Mouse (Mus musculus) neural tube, embryonic 11.5 days (tissue): ENCODE measurements around the gene Map3k11. TPM values are rescaled to one million over a fixed set of nuclear protein-coding genes. Genes with fewer than 3 reads are reported as not detected.
A peak's percentile ranks its signal among the peaks of the same experiment; 100 is the strongest.

Experiments
- ATAC-seq: fragments of 200-750 bp; cut with Nextera tagmentation; 2 replicates; pipeline ENCODE4 v1.8.0; 2017; ENCODE audit warnings: moderate number of reproducible peaks, mild to moderate bottlenecking, moderate TSS enrichment, moderate library complexity; ENCODE audit not compliant: insufficient read depth, low FRiP score, low TSS enrichment
- DNase-seq: peaks from one replicate; pipeline ENCODE4 v3.0.0-alpha.2; 2015; ENCODE audit warnings: low spot score
- H3K27ac ChIP-seq: fragments of 300-500 bp; sonication (generic); 2 replicates; pipeline ENCODE4 v1.5.1; 2014; ENCODE audit warnings: low read depth, mild to moderate bottlenecking, low read length
- H3K27me3 ChIP-seq: fragments of 300-500 bp; sonication (generic); 2 replicates; pipeline ENCODE4 v1.6.1; 2014; ENCODE audit warnings: mild to moderate bottlenecking, low read length, mixed read lengths; ENCODE audit not compliant: control insufficient read depth, insufficient read depth
- H3K36me3 ChIP-seq: fragments of 300-500 bp; sonication (generic); 2 replicates; pipeline ENCODE4 v1.6.1; 2014; ENCODE audit warnings: mild to moderate bottlenecking, low read length, moderate library complexity, mixed read lengths; ENCODE audit not compliant: control insufficient read depth, insufficient read depth
- H3K4me1 ChIP-seq: fragments of 300-500 bp; sonication (generic); 2 replicates; pipeline ENCODE4 v1.6.1; 2014; ENCODE audit warnings: low read length, mixed read lengths; ENCODE audit not compliant: control insufficient read depth, insufficient read depth
- H3K4me2 ChIP-seq: fragments of 300-500 bp; sonication (generic); 2 replicates; pipeline ENCODE4 v1.6.1; 2014; ENCODE audit warnings: low read depth, mild to moderate bottlenecking, moderate library complexity
- H3K4me3 ChIP-seq: fragments of 300-500 bp; sonication (generic); 2 replicates; pipeline ENCODE4 v1.5.1; 2014; ENCODE audit warnings: low read depth, low read length
- H3K9ac ChIP-seq: fragments of 300-500 bp; sonication (generic); 2 replicates; pipeline ENCODE4 v1.6.1; 2014; ENCODE audit warnings: mild to moderate bottlenecking, low read length
- H3K9me3 ChIP-seq: fragments of 300-500 bp; sonication (generic); 2 replicates; pipeline ENCODE4 v1.6.1; 2016; ENCODE audit warnings: low read length; ENCODE audit not compliant: control insufficient read depth
- WGBS: fragments of 180-500 bp; shearing (Covaris S2); extraction: QIAGEN DNeasy Blood & Tissue Kit; methylation state at CpG from one replicate; pipeline ENCODE4 v1.1.7; 2014; 5-methylcytosine and 5-hydroxymethylcytosine counted together
- polyA plus RNA-seq: library from polyadenylated mRNA; unstranded; fragments of >200 nt; fragmentation: Nextera tagmentation; extraction: Ambion mirVana; gene quantifications from 2 replicates; pipeline ENCODE4 v1.2.1, GENCODE M21; 2014

The Map3k11 gene
- polyA plus RNA-seq, 1 experiment from 2014 or later, result 22.0 TPM

DNA sequence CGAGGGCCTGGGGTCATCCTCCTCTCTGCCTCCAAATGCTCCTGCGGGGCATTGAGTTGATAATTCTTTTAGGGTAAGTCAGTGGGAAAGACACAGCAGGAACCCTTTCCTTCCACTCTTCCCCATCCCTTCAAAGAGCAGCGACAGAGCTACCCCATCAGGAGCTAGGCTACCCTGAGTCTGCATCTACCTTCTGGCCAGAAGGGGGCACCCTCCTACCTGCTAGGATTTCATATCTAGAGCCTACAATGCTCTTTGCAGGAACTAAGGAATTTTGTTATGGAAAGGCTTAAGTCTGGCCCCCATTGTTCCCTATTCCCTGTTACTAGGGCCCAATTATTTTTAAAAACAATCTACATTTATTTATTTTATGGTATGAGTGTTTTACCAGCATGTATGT lies 22.7 kb downstream of the Map3k11 start:
- WGBS, result 9% methylated on average over 3 of the region's 3 CpGs
- H3K9me3 ChIP-seq, result no peaks in the 10 kb centered on the region
- no peak for ATAC-seq
- peak; percentile 74 for DNase-seq
- no peak overlapping the region for H3K4me3 ChIP-seq
- no peak overlapping the region for H3K27ac ChIP-seq
- H3K27me3 ChIP-seq, result no peaks in the 10 kb centered on the region
- H3K4me2 ChIP-seq, result no peak overlapping the region
- no peaks in the 10 kb centered on the region for H3K4me1 ChIP-seq
- peaks cover 11% of the 10 kb centered on the region for H3K36me3 ChIP-seq
- H3K9ac ChIP-seq, result no peak overlapping the region

DNA sequence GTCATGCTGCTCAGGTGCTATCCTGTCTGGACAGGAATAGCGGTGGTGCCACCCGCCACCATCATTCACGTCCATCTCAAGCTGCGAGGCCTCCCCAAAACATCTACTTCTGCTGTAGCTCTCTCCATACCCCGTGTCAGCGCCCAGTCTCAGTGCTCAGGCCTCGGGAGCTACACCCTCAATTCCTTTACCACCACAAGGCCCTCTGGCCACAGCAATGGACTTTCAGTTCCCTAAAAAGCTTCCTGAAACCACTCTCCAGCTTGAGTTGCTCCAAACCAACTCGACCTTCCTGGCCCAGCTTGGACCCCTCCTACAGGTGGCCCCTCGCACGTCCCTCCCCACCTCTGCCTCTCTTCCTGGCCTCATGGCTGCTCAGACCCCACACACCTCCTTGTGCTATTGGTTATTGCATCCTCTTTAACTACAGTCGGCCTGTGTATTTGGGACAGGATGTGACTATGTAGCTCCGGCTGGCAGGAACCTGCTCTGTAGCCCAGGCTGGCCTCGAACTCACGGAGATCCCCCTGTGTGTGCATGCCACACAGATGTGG lies 23.4 kb downstream of the Map3k11 start:
- peaks cover 3% of the 10 kb centered on the region; the same call in 1 of the 2 replicates for H3K4me1 ChIP-seq
- H3K4me2 ChIP-seq, result no peak overlapping the region
- WGBS, result 89% methylated on average over 14 of the region's 14 CpGs
- no peak overlapping the region for H3K4me3 ChIP-seq
- no peak for ATAC-seq
- H3K27me3 ChIP-seq, result no peaks in the 10 kb centered on the region
- H3K9me3 ChIP-seq, result no peaks in the 10 kb centered on the region
- no peak overlapping the region for H3K27ac ChIP-seq
- peaks cover 11% of the 10 kb centered on the region for H3K36me3 ChIP-seq
- H3K9ac ChIP-seq, result no peak overlapping the region
- no peak for DNase-seq

DNA sequence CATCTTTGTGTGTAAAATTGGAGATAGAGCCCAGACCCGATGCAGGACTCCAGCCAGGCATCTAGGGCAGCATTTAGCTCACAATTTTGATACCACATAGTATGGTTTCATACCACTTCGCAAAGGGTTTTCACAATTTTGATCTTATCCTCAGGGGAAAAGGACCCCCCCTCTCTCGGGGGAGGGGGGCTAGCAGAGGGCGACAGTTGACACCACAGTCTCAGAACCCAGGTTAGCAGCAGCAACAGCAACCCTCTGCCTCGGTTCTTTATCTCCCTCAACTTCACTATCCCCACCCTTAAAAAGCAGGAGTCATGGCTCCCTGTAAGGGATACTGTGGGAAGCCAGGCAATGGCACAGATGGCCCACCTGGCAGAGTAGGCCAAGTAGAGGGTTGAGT lies 24.7 kb downstream of the Map3k11 start:
- no peak overlapping the region for H3K27ac ChIP-seq
- DNase-seq, result no peak
- peaks cover 8% of the 10 kb centered on the region for H3K36me3 ChIP-seq
- no peak overlapping the region for H3K4me3 ChIP-seq
- H3K4me1 ChIP-seq, result peaks cover 3% of the 10 kb centered on the region; the same call in 1 of the 2 replicates
- no peaks in the 10 kb centered on the region for H3K9me3 ChIP-seq
- H3K27me3 ChIP-seq, result no peaks in the 10 kb centered on the region
- no peak overlapping the region for H3K9ac ChIP-seq
- H3K4me2 ChIP-seq, result no peak overlapping the region
- no peak for ATAC-seq
- 78% methylated on average over 5 of the region's 5 CpGs for WGBS

DNA sequence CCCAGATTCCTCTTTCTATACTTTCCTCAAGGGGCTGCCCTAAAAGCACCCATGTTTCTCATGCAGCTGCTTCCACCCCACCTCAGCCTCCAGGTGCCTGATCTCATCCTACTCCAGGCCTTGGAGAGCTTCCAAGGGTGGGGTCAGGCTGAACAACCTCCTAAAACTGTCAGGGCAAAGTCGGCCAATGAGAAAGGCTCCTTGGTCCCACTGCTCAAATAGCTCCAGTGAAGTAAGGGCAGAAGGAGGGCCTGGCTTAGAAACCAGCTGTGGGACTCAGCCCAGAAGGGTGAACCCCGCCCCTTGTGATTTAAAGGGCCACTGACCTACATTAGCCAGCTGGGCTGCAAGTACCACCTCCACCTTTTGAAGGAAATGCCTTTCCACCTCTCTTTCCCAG lies 25.2 kb downstream of the Map3k11 start:
- WGBS, result 12% methylated on average over 2 of the region's 2 CpGs

DNA sequence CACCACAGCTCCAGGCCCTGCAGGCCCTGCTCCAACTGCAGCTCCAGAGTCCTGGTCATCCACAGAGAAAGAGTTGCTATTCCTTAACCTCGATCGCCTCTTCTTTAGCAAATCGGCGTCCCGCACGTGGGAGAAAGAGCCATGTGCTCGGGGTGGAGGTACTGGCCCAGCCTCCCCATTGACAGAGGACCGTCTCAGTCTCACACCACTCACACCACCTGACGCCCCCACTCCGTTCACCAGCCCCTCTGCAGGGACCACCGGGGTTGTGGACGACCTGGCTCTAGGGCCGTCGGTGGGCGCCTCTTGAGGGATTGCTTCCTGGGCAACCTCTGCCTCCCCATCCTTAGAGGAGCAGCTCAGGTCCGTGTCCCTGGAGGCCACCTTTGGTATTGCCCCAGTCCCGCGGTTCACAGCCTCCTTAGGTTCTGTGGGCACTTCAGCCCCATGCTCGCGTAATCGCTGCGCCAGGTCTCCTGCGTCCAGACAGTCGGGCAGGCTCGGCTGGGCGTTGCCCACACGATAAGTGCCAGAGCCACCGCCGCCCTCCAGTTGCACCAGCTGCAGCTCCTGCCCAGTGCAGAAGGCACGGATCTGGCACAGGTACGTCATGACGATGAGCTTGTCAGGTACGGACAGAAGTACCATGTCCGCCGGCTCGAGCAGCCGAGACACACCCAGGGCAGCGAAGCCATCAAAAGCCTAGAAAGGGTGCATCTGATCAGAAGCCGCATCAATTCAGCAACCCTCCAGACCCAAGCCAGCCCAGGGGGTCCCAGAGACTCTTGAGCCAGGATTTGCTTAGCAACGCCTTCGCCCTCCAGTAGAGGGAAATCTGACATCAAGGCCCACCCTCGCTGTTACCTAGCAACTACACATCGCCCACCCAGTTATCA lies 27.5 kb downstream of the Map3k11 start:
- no peak overlapping the region for H3K4me3 ChIP-seq
- peaks cover 5% of the 10 kb centered on the region for H3K36me3 ChIP-seq
- H3K27ac ChIP-seq, result no peak overlapping the region
- no peak overlapping the region; the same call in 1 of the 2 replicates for H3K4me2 ChIP-seq
- H3K9ac ChIP-seq, result no peak overlapping the region
- ATAC-seq (no peak; the same call in 1 of the 2 replicates), DNase-seq (peak; percentile 54)
- H3K9me3 ChIP-seq, result no peaks in the 10 kb centered on the region
- WGBS, result 17% methylated on average over 43 of the region's 43 CpGs
- no peaks in the 10 kb centered on the region for H3K27me3 ChIP-seq
- H3K4me1 ChIP-seq, result peaks cover 3% of the 10 kb centered on the region; the same call in 1 of the 2 replicates

More for the DNA sequence above, 25.2 kb downstream of the Map3k11 start:
- ATAC-seq (no peak), DNase-seq (no peak)
- H3K4me2 ChIP-seq, result no peak overlapping the region
- no peak overlapping the region for H3K27ac ChIP-seq
- H3K4me1 ChIP-seq, result peaks cover 3% of the 10 kb centered on the region; the same call in 1 of the 2 replicates
- H3K4me3 ChIP-seq, result no peak overlapping the region
- H3K9ac ChIP-seq, result no peak overlapping the region
- no peaks in the 10 kb centered on the region for H3K9me3 ChIP-seq
- H3K36me3 ChIP-seq, result peaks cover 6% of the 10 kb centered on the region
- no peaks in the 10 kb centered on the region for H3K27me3 ChIP-seq

DNA sequence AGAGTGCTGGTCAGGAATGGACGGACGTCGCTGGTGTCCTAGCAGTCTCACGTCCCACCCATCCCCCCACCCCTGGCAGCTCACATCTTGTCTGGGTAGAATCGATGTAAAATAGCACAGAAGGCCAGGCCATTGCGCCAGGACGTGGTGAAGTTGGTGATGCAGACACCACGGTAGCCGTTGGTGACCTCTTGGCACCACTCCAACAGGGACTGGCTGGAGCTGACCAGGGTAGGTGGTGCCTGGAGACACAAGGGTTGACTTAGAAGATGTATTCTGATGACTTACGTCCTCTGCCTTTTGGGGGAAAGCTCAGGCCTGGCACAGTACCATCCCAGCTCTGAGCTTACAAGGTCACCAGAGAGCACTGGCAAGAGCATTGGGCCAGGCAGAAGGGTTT lies 28.4 kb downstream of the Map3k11 start:
- no peak for ATAC-seq
- no peak overlapping the region for H3K4me2 ChIP-seq
- no peaks in the 10 kb centered on the region for H3K9me3 ChIP-seq
- H3K27ac ChIP-seq, result no peak overlapping the region
- H3K9ac ChIP-seq, result no peak overlapping the region
- no peaks in the 10 kb centered on the region for H3K27me3 ChIP-seq
- WGBS, result 75% methylated on average over 10 of the region's 10 CpGs
- no peak overlapping the region for H3K4me3 ChIP-seq
- no peak for DNase-seq
- H3K36me3 ChIP-seq, result peaks cover 10% of the 10 kb centered on the region
- peaks cover 3% of the 10 kb centered on the region; the same call in 1 of the 2 replicates for H3K4me1 ChIP-seq

DNA sequence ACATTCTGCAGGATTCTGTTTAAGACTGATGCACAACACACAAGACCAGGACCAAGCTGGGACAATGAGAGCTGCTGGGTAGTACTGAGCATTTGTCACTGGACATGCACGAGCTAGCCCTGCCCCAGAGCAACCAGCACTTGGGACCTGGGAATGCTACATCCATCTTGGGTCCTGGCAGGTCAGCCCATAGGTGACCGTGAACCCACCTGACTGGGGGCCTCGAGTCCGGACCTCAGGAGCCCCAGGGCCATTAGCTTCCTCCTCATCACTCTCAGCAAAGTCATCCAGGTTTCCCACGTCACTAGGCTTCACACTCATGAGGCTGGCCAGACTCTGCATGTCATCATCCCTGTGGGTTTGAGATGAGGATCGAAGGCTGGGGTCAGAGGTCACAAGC lies 32.7 kb downstream of the Map3k11 start:
- Histone ChIP-seq H3K9me3 (no peaks in the 10 kb centered on the region), H3K27ac (no peak overlapping the region), H3K4me1 (peaks cover 11% of the 10 kb centered on the region), H3K27me3 (no peaks in the 10 kb centered on the region), H3K4me2 (no peak overlapping the region), H3K4me3 (no peak overlapping the region), H3K9ac (no peak overlapping the region), H3K36me3 (peaks cover 12% of the 10 kb centered on the region)
- no peak for DNase-seq
- ATAC-seq, result no peak
- 91% methylated on average over 6 of the region's 6 CpGs for WGBS

DNA sequence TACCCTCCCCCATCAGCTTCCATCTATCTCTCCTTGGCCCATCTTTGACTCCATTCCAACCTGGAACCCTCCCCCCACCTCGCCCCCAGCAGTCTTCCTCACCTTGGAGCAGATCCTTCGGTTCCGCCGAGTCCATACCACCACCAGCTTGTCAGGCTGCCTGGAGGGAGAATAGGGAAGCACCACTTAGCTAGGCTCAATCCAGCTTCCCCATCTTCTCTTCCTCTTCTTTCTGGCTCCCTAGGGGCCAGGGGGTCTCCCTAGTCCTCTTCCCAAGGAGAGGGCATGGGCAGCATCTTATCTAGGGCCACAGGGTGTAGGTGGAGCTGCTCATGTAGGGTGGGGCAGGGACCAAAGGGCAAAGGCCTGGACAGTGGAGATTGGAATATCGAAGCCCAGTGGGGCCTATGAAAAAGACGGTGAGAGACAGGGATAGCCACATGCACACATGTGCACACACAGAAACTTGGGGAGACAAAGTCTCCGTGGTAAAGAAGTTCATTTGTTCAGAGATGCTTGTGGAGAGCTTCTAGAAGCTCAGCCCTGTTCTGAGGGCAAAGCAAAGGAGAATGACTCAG lies 34.4 kb downstream of the Map3k11 start:
- no peak overlapping the region for H3K4me3 ChIP-seq
- DNase-seq (no peak), ATAC-seq (no peak)
- H3K9me3 ChIP-seq, result no peaks in the 10 kb centered on the region
- H3K27ac ChIP-seq, result no peak overlapping the region
- no peaks in the 10 kb centered on the region for H3K27me3 ChIP-seq
- no peak overlapping the region for H3K9ac ChIP-seq
- peaks cover 18% of the 10 kb centered on the region for H3K4me1 ChIP-seq
- H3K4me2 ChIP-seq, result no peak overlapping the region
- WGBS, result 92% methylated on average over 7 of the region's 7 CpGs
- peaks cover 12% of the 10 kb centered on the region for H3K36me3 ChIP-seq
